Mouse (Mus musculus) A20 (cell line): ENCODE measurements around the gene Eef2kmt.
A peak's percentile ranks its signal among the peaks of the same experiment; 100 is the strongest.

ENCODE experiments used
- DNase-seq: peaks from one replicate; pipeline ENCODE4 v3.0.0-alpha.2; 2011; ENCODE audit warnings: low read depth, low spot score

Gene Eef2kmt

GRCm38 (mm10) chr16:5222140-5222539 lies 33.6 kb downstream of the Eef2kmt start, which contains the start of gene AU021092:
AU021092 (minus strand) TSS chr16:5222299.
- no peak for DNase-seq

- DNase-seq, result no peak
These were observed 34.4 kb downstream of the Eef2kmt start for GRCm38 (mm10) chr16:5221403-5221802.

- no peak for DNase-seq
These were observed 38.2 kb downstream of the Eef2kmt start for GRCm38 (mm10) chr16:5217341-5218133.

GRCm38 (mm10) chr16:5216686-5217085 lies 39.1 kb downstream of the Eef2kmt start:
- DNase-seq, result no peak

GRCm38 (mm10) chr16:5214126-5214525 lies 41.7 kb downstream of the Eef2kmt start:
- DNase-seq, result no peak

- DNase-seq, result no peak
These were observed 43.6 kb downstream of the Eef2kmt start for GRCm38 (mm10) chr16:5212150-5212549.

- DNase-seq, result peak; percentile 43
These were observed 45.4 kb downstream of the Eef2kmt start for GRCm38 (mm10) chr16:5210365-5210764.

- DNase-seq, result no peak
These were observed 49.7 kb downstream of the Eef2kmt start for GRCm38 (mm10) chr16:5206051-5206450.

GRCm38 (mm10) chr16:5205431-5205970 lies 50.3 kb downstream of the Eef2kmt start:
- DNase-seq, result no peak

GRCm38 (mm10) chr16:5203668-5204433 lies 51.9 kb downstream of the Eef2kmt start, which contains the start of gene Nagpa:
Nagpa (minus strand) TSS chr16:5204012.
- peak; percentile 92 for DNase-seq

- DNase-seq, result peak; percentile 57
These were observed 52.6 kb downstream of the Eef2kmt start for GRCm38 (mm10) chr16:5203200-5203599.

- DNase-seq, result peak; percentile 64
These were observed 53.1 kb downstream of the Eef2kmt start for GRCm38 (mm10) chr16:5202681-5203080.

GRCm38 (mm10) chr16:5195080-5195479 lies 60.7 kb downstream of the Eef2kmt start:
- DNase-seq, result peak; percentile 67
